Mouse (Mus musculus) colon, adult 2 months (tissue): ENCODE measurements around the gene Tomt. TPM values are rescaled to one million over a fixed set of nuclear protein-coding genes. Genes with fewer than 3 reads are reported as not detected.

Experiments used
- polyA plus RNA-seq: library from polyadenylated mRNA; depleted of rRNA; stranded (reverse); fragments of >200 nt; gene quantifications from 2 replicates; pipeline ENCODE4 v1.2.3, GENCODE M21; 2012; rRNA removed

Gene Tomt
- polyA plus RNA-seq: 0.08 and 0.13 TPM in 2 replicates

GRCm38 (mm10) chr7:101906287-101906681 lies at the start of gene Tomt:
Tomt (minus strand) TSS chr7:101906359.

GRCm38 (mm10) chr7:101933751-101934240 lies 27.6 kb upstream of the Tomt start, which contains the start of the genes Lrrc51 and Numa1:
Lrrc51 (minus strand) TSS chr7:101933895.
Numa1 (plus strand) TSS chr7:101934111.

GRCm38 (mm10) chr7:101905561-101906286 lies 435 bp downstream of the Tomt start, which contains the start of gene Lamtor1:
Lamtor1 (plus strand) TSS chr7:101905904.

GRCm38 (mm10) chr7:101870629-101871028 lies 35.5 kb downstream of the Tomt start, which contains the start of gene Folr1:
Folr1 (minus strand) TSS chr7:101870788.

GRCm38 (mm10) chr7:101863415-101863814 lies 42.7 kb downstream of the Tomt start, which contains the start of gene Anapc15:
Anapc15 (plus strand) TSS chr7:101863715.

GRCm38 (mm10) chr7:101857094-101857493 lies 49.1 kb downstream of the Tomt start, which contains the start of gene Folr2:
Folr2 (minus strand) TSS chr7:101857194.

Other genes starting within 250 kb of the Tomt start
- 13.4 and 13.8 TPM in 2 replicates for gene Clpb, start 242.7 kb downstream of the Tomt start, polyA plus RNA-seq
- 1.3 and 2.0 TPM in 2 replicates for gene Phox2a, start 88.0 kb downstream of the Tomt start, polyA plus RNA-seq
- gene Inppl1, start 68.1 kb downstream of the Tomt start, polyA plus RNA-seq: 118 and 140 TPM in 2 replicates
- 10.6 and 14.3 TPM in 2 replicates for gene Folr2, start 49.2 kb downstream of the Tomt start, polyA plus RNA-seq
- gene Anapc15, start 42.6 kb downstream of the Tomt start, polyA plus RNA-seq: 20.6 and 25.7 TPM in 2 replicates
- gene Folr1, start 35.6 kb downstream of the Tomt start, polyA plus RNA-seq: 1.1 and 1.2 TPM in 2 replicates
- gene Lamtor1, start 455 bp downstream of the Tomt start, polyA plus RNA-seq: 223 and 226 TPM in 2 replicates
- gene Lrrc51, start 27.5 kb upstream of the Tomt start, polyA plus RNA-seq: 15.6 and 20.1 TPM in 2 replicates
- 82.1 and 93.1 TPM in 2 replicates for gene Numa1, start 27.8 kb upstream of the Tomt start, polyA plus RNA-seq
- 5.1 and 6.9 TPM in 2 replicates for gene Il18bp, start 112.3 kb upstream of the Tomt start, polyA plus RNA-seq
- gene Rnf121, start 159.1 kb upstream of the Tomt start, polyA plus RNA-seq: 21.0 and 30.4 TPM in 2 replicates
- gene Xndc1, start 159.2 kb upstream of the Tomt start, polyA plus RNA-seq: 12.3 and 12.9 TPM in 2 replicates
- gene Xntrpc, start 159.4 kb upstream of the Tomt start, polyA plus RNA-seq: 2.1 and 3.2 TPM in 2 replicates
- not detected in 2 replicates for gene Trpc2, start 176.8 kb upstream of the Tomt start, polyA plus RNA-seq
- 0.07 TPM in 1 of 2 replicates, not detected in the other for gene Art1, start 195.4 kb upstream of the Tomt start, polyA plus RNA-seq
- 0.47 and 0.51 TPM in 2 replicates for gene Art5, start 203.1 kb upstream of the Tomt start, polyA plus RNA-seq
- 0.67 and 0.78 TPM in 2 replicates for gene Chrna10, start 210.5 kb upstream of the Tomt start, polyA plus RNA-seq